Mouse (Mus musculus): ENCODE results near the gene Nfx1.
A peak's percentile ranks its signal among the peaks of the same experiment; 100 is the strongest.

DNA sequence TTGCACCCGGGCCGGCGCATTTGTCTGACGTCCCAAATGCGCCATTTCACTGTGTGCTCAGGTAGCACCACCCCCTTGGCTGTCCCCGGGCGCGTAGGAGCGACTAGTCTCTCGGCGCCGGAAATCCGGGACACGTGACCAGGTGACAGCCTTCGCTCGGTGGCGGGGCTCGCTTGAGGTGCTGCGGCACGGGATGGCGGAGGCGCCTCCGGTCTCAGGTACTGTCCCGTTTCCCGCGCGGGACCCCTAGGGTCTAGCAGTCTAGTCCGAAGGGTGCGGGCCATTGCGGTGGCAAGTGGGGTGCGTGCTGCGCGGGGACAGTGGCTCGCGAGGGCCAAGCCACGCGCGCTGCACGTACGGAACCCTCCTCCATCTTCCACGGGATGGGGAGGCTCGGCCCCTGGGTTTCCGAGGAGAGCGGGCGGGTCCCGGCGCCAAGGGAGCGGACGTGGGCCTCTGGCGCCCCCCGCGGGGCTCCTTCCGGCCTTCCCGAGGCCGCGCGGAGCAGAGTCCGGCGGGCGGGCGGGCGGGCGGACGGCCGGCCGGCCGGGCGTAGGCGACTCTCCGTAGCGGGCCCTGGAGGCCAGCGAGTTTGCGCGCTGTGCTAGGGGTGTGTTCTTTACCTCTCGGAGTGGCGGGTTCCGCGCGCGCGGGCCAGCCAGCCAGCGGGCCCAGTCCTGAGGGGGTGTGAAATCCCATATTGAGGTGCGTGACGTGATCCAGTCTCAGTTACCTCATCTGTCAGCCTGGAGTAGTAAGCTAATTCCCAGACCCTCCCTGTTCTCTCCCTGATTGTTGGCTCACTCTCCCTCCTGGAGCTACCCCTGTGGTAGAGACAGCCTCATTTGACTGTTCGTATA, at the start of gene Nfx1:
- TF ChIP-seq GATA1 (IDR thresholded peaks at IDR 0.05; ENCODE audit: borderline replicate concordance, low read length) (no peak), FLI1 (IDR thresholded peaks at IDR 0.05; ENCODE audit: low read length) (peak; percentile 76)
